Mouse (Mus musculus) spleen, adult 2 months (tissue): ENCODE measurements around the gene Zc3h15.

Experiments used
- CTCF ChIP-seq: fragments of 200-500 bp; IDR thresholded peaks from 2 replicates; pipeline ENCODE4 v1.5.1; 2011; ENCODE audit warnings: mild to moderate bottlenecking, inconsistent platforms; ENCODE audit not compliant: insufficient read depth, insufficient read length, insufficient replicate concordance; ENCODE audit errors: extremely low read depth
- POLR2A ChIP-seq: fragments of 200-500 bp; IDR thresholded peaks from 2 replicates; pipeline ENCODE4 v1.6.1; 2011; ENCODE audit warnings: low read depth, low read length, inconsistent platforms

DNA sequence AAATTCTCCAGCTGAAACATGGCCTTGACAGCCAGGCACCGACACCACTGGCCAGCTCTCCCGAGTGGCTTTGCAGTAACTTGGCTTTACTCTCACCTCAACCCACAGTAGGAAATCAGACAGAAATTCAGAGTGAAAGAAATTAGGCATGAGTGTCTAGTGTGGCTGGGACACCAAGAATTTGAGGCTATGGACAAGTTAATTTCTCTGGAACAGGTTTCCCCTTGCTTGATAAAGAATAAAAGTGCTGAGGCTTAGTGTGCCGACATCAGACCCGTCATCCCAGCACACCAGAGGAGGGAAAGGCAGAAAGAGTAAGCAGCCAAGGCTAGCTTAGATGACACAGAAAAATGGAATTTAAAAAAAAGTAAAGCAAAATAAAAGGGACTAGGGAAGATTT is 22.7 kb upstream of the Zc3h15 start:
- TF ChIP-seq CTCF, result no peak
- no peak for TF ChIP-seq POLR2A
